Mouse (Mus musculus) intestine, embryonic 14.5 days (tissue): ENCODE measurements around the gene Olfr883. TPM values are rescaled to one million over a fixed set of nuclear protein-coding genes. Genes with fewer than 3 reads are reported as not detected.

Experiments used
- ATAC-seq: fragments of 200-750 bp; cut with Nextera tagmentation; replicated peaks from 2 replicates; pipeline ENCODE4 v1.8.0; 2017; ENCODE audit warnings: low read depth, moderate number of reproducible peaks, moderate TSS enrichment, moderate library complexity; ENCODE audit not compliant: low FRiP score, low TSS enrichment
- DNase-seq: peaks from one replicate; pipeline ENCODE4 v3.0.0-alpha.2; 2018; ENCODE audit warnings: low spot score
- H3K27ac ChIP-seq: fragments of 300-500 bp; sonication (generic); 2 replicates; pipeline ENCODE4 v1.5.1; 2014; ENCODE audit warnings: low read depth, mild to moderate bottlenecking, control low read depth
- H3K27me3 ChIP-seq: fragments of 300-500 bp; sonication (generic); replicated peaks from 2 replicates; pipeline ENCODE4 v1.6.1; 2014; ENCODE audit warnings: low read length, control low read depth; ENCODE audit not compliant: control insufficient read depth, insufficient read depth
- H3K36me3 ChIP-seq: fragments of 300-500 bp; sonication (generic); 2 replicates; pipeline ENCODE4 v1.6.1; 2014; ENCODE audit warnings: low read length, control low read depth; ENCODE audit not compliant: control insufficient read depth, insufficient read depth
- H3K4me1 ChIP-seq: fragments of 300-500 bp; sonication (generic); replicated peaks from 2 replicates; pipeline ENCODE4 v1.6.1; 2014; ENCODE audit warnings: low read length, control low read depth, mixed read lengths; ENCODE audit not compliant: control insufficient read depth, insufficient read depth
- H3K4me2 ChIP-seq: fragments of 300-500 bp; sonication (generic); 2 replicates; pipeline ENCODE4 v1.6.1; 2014; ENCODE audit warnings: low read length
- H3K4me3 ChIP-seq: fragments of 300-500 bp; sonication (generic); 2 replicates; pipeline ENCODE4 v1.5.1; 2014; ENCODE audit warnings: low read depth, low read length, control low read depth, mixed read lengths
- H3K9ac ChIP-seq: fragments of 300-500 bp; sonication (generic); 2 replicates; pipeline ENCODE4 v1.6.1; 2014; ENCODE audit warnings: mild to moderate bottlenecking, low read length
- H3K9me3 ChIP-seq: fragments of 300-500 bp; sonication (generic); 2 replicates; pipeline ENCODE4 v1.6.1; 2016; ENCODE audit warnings: low read length, control low read depth; ENCODE audit not compliant: control insufficient read depth
- WGBS: fragments of 180-500 bp; shearing (Covaris S2); extraction: QIAGEN DNeasy Blood & Tissue Kit; methylation state at CpG from one replicate; pipeline ENCODE4 v1.1.7; 2014; 5-methylcytosine and 5-hydroxymethylcytosine counted together
- polyA plus RNA-seq: library from polyadenylated mRNA; unstranded; fragments of >200 nt; fragmentation: Nextera tagmentation; extraction: Ambion mirVana; gene quantifications from 2 replicates; pipeline ENCODE4 v1.2.1, GENCODE M21; 2014

The Olfr883 gene
- polyA plus RNA-seq: not detected in 2 replicates

- H3K4me3 ChIP-seq: no peak within 1 kb of the TSS
- no peak for DNase-seq
- H3K9me3 ChIP-seq: no peaks in the 10 kb centered on the region
- H3K4me1 ChIP-seq: no peaks in the 10 kb centered on the region
- 90% methylated on average over 1 of the region's 1 CpGs for WGBS
- no peak within 1 kb of the TSS for H3K27ac ChIP-seq
- H3K9ac ChIP-seq: no peak within 1 kb of the TSS
- ATAC-seq: no peak
- H3K4me2 ChIP-seq: no peak within 1 kb of the TSS
- no peaks in the 10 kb centered on the region for H3K27me3 ChIP-seq
- H3K36me3 ChIP-seq: no peaks in the 10 kb centered on the region
These were observed at the start of gene Olfr883 for GRCm38 (mm10) chr9:38025508-38025907. Olfr883 (plus strand) TSS chr9:38025808.

- DNase-seq (no peak), ATAC-seq (no peak)
- no peak within 1 kb of the TSS for H3K4me3 ChIP-seq
- no peak within 1 kb of the TSS for H3K9ac ChIP-seq
- H3K4me2 ChIP-seq: no peak within 1 kb of the TSS
- H3K4me1 ChIP-seq: no peaks in the 10 kb centered on the region
- H3K36me3 ChIP-seq: no peaks in the 10 kb centered on the region
- H3K27me3 ChIP-seq: no peaks in the 10 kb centered on the region
- no peaks in the 10 kb centered on the region for H3K9me3 ChIP-seq
- no peak within 1 kb of the TSS for H3K27ac ChIP-seq
These were observed 34.1 kb upstream of the Olfr883 start, which contains the start of gene Olfr881 for GRCm38 (mm10) chr9:37991525-37991924. Olfr881 (plus strand) TSS chr9:37991825.

DNA sequence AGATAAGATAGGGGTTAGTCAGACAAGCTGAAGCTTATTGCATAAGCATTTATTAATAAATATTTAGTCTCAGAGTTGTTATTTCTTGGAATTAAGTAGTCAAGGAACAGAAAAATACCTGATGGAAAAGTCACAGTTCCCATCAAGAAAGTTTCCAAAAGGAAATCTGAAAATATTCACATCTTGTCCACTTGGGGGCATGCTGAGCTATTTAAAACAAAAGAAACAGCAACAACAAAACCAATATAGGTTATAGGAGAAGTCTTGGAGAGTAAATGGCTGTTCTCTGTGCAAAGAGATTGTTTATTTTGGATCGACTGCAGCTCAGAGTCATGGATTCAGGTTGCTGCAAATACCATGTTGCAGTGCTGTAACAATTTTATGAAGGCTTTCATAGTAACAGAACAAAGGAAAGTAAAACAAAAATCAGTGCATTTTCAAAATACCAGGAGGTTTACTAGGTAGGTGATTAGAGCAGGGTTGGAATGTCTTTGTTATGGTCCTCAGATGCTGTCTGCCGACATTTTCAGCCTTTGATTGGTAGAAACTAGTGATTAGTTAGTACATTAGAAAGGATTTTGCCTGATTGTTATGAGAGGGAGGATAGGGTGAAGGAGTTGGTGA lies 26.9 kb upstream of the Olfr883 start:
- no peak overlapping the region for H3K9ac ChIP-seq
- H3K4me1 ChIP-seq: no peaks in the 10 kb centered on the region
- H3K36me3 ChIP-seq: no peaks in the 10 kb centered on the region
- H3K27me3 ChIP-seq: no peaks in the 10 kb centered on the region
- H3K4me3 ChIP-seq: no peak overlapping the region
- H3K9me3 ChIP-seq: no peaks in the 10 kb centered on the region
- ATAC-seq (no peak), DNase-seq (no peak)
- H3K4me2 ChIP-seq: no peak overlapping the region
- H3K27ac ChIP-seq: no peak overlapping the region
- 29% methylated on average over 2 of the region's 2 CpGs for WGBS

DNA sequence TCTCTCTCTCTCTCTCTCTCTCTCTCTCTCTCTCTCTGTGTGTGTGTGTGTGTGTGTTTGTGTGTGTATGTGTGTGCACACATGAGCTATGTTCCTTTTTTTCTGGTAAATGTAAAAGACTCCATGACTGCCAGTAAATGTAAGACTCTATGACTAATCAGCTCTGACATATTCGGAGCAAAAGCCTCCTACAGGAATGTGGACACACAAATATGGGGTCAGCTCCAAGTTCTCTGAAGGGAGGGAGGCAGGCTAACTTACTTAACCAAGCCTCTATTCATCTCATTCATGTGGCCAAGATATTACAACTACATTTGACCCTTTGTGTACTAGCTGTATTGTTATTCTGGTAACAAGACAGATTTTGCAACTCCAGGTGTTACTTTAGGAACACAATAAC lies 25.6 kb upstream of the Olfr883 start:
- no peak overlapping the region for H3K4me2 ChIP-seq
- H3K27ac ChIP-seq: no peak overlapping the region
- no peaks in the 10 kb centered on the region for H3K9me3 ChIP-seq
- H3K27me3 ChIP-seq: no peaks in the 10 kb centered on the region
- H3K9ac ChIP-seq: no peak overlapping the region
- no peak for ATAC-seq
- no peaks in the 10 kb centered on the region for H3K4me1 ChIP-seq
- no peaks in the 10 kb centered on the region for H3K36me3 ChIP-seq
- no peak for DNase-seq
- no peak overlapping the region for H3K4me3 ChIP-seq
- 60% methylated on average over 1 of the region's 1 CpGs for WGBS

- Histone ChIP-seq H3K4me3 (no peak within 1 kb of the TSS), H3K27ac (no peak within 1 kb of the TSS), H3K4me1 (no peaks in the 10 kb centered on the region), H3K9ac (no peak within 1 kb of the TSS), H3K36me3 (no peaks in the 10 kb centered on the region), H3K27me3 (no peaks in the 10 kb centered on the region), H3K4me2 (no peak within 1 kb of the TSS), H3K9me3 (no peaks in the 10 kb centered on the region)
- no peak for DNase-seq
- no peak for ATAC-seq
- WGBS: 70% methylated on average over 1 of the region's 1 CpGs
These were observed 20.6 kb downstream of the Olfr883 start, which contains the start of gene Olfr884 for GRCm38 (mm10) chr9:38046255-38046654. Olfr884 (plus strand) TSS chr9:38046555.

GRCm38 (mm10) chr9:38061022-38061421 lies 35.4 kb downstream of the Olfr883 start, which contains the start of gene Olfr885:
Olfr885 (plus strand) TSS chr9:38061322.
- Histone ChIP-seq H3K27me3 (no peaks in the 10 kb centered on the region), H3K27ac (no peak within 1 kb of the TSS), H3K9me3 (no peaks in the 10 kb centered on the region), H3K4me1 (no peaks in the 10 kb centered on the region), H3K4me3 (no peak within 1 kb of the TSS), H3K9ac (no peak within 1 kb of the TSS), H3K4me2 (no peak within 1 kb of the TSS), H3K36me3 (no peaks in the 10 kb centered on the region)
- 94% methylated on average over 3 of the region's 3 CpGs for WGBS
- ATAC-seq (no peak), DNase-seq (no peak)

Other genes with a start within 250 kb of the Olfr883 start
- gene Olfr876, start 222.8 kb upstream of the Olfr883 start, polyA plus RNA-seq: not detected in 2 replicates
- not detected in 2 replicates for gene Olfr877, start 171.5 kb upstream of the Olfr883 start, polyA plus RNA-seq
- gene Olfr145, start 129.1 kb upstream of the Olfr883 start, polyA plus RNA-seq: not detected in 2 replicates
- gene Olfr878, start 108.0 kb upstream of the Olfr883 start, polyA plus RNA-seq: not detected in 2 replicates
- not detected in 2 replicates for gene Olfr881, start 34.0 kb upstream of the Olfr883 start, polyA plus RNA-seq
- not detected in 2 replicates for gene Olfr884, start 20.7 kb downstream of the Olfr883 start, polyA plus RNA-seq
- not detected in 2 replicates for gene Olfr885, start 35.5 kb downstream of the Olfr883 start, polyA plus RNA-seq
- not detected in 2 replicates for gene Olfr887, start 58.3 kb downstream of the Olfr883 start, polyA plus RNA-seq
- not detected in 2 replicates for gene Olfr888, start 82.3 kb downstream of the Olfr883 start, polyA plus RNA-seq
- gene Olfr889, start 89.4 kb downstream of the Olfr883 start, polyA plus RNA-seq: 0.05 and 0.11 TPM in 2 replicates
- not detected in 2 replicates for gene Olfr890, start 116.7 kb downstream of the Olfr883 start, polyA plus RNA-seq
- gene Olfr891, start 155.0 kb downstream of the Olfr883 start, polyA plus RNA-seq: not detected in 2 replicates
- gene Olfr893, start 182.6 kb downstream of the Olfr883 start, polyA plus RNA-seq: not detected in 2 replicates
- not detected in 2 replicates for gene Olfr894, start 192.2 kb downstream of the Olfr883 start, polyA plus RNA-seq
- gene Olfr143, start 227.0 kb downstream of the Olfr883 start, polyA plus RNA-seq: not detected in 2 replicates
- gene Olfr895, start 242.0 kb downstream of the Olfr883 start, polyA plus RNA-seq: not detected in 2 replicates